Mouse (Mus musculus): Measurements from ENCODE around the gene Ica1.

DNA sequence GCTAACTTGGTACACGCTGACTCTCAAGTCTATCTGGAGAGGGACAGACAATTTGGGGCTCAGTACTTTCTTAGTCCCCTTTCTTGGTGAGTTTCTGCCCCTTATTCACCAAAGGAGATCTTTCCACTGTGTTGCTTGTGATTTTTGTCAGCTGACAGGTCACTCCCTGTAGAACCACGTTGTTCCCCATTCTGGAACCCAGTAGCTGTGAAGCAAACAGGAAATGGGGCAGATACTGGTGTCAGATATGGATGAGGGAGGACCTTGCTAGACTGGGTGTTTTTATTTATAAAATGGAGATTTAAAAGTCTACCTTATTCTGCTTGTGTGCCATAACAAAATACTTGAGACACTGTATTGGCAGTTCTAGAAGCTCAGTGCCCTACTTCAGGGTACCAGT, 160.9 kb downstream of the Ica1 start:
- TF ChIP-seq POLR2A (IDR thresholded peaks at IDR 0.05; ENCODE audit: borderline replicate concordance, extremely low read depth, insufficient read depth, insufficient read length, poor library complexity, severe bottlenecking) (no peak), CTCF (IDR thresholded peaks at IDR 0.05; ENCODE audit: borderline replicate concordance, extremely low read depth, insufficient read depth, insufficient read length) (no peak)

Data from brain, embryonic 14.5 days (tissue).